Mouse (Mus musculus) spleen, adult 2 months (tissue): ENCODE measurements around the gene Fxyd7. TPM values are rescaled to one million over a fixed set of nuclear protein-coding genes. Genes with fewer than 3 reads are reported as not detected.
A peak's percentile ranks its signal among the peaks of the same experiment; 100 is the strongest.

ENCODE experiments used
- DNase-seq, 2 experiments: peaks; one replicate each; pipeline versions ENCODE4 v3.0.0 to v3.0.0-alpha.2; 2012 to 2021; ENCODE audit warnings: low spot score in 2 of 2, low read depth in 1 of 2
- H3K27ac ChIP-seq: fragments of 200-500 bp; 2 replicates; pipeline ENCODE4 v1.5.1; 2012; ENCODE audit warnings: low read length, inconsistent platforms; ENCODE audit not compliant: insufficient read depth
- H3K27me3 ChIP-seq: fragments of 200-500 bp; 2 replicates; pipeline ENCODE4 v1.6.1; 2012; ENCODE audit warnings: mild to moderate bottlenecking, moderate library complexity, low read length, inconsistent platforms; ENCODE audit not compliant: control insufficient read depth, insufficient read depth
- H3K36me3 ChIP-seq: fragments of 200-500 bp; 2 replicates; pipeline ENCODE4 v1.6.1; 2012; ENCODE audit warnings: mild to moderate bottlenecking, low read length, inconsistent platforms; ENCODE audit not compliant: control insufficient read depth, insufficient read depth
- H3K4me1 ChIP-seq: fragments of 200-500 bp; 2 replicates; pipeline ENCODE4 v1.6.1; 2011; ENCODE audit warnings: inconsistent platforms; ENCODE audit not compliant: control insufficient read depth, insufficient read depth, insufficient read length
- H3K4me3 ChIP-seq: fragments of 200-500 bp; 2 replicates; pipeline ENCODE4 v1.5.1; 2011; ENCODE audit warnings: mild to moderate bottlenecking, inconsistent platforms; ENCODE audit not compliant: insufficient read depth, insufficient read length; ENCODE audit errors: extremely low read depth
- CTCF ChIP-seq: fragments of 200-500 bp; IDR thresholded peaks from 2 replicates; pipeline ENCODE4 v1.5.1; 2011; ENCODE audit warnings: mild to moderate bottlenecking, inconsistent platforms; ENCODE audit not compliant: insufficient read depth, insufficient read length, insufficient replicate concordance; ENCODE audit errors: extremely low read depth
- POLR2A ChIP-seq: fragments of 200-500 bp; IDR thresholded peaks from 2 replicates; pipeline ENCODE4 v1.6.1; 2011; ENCODE audit warnings: low read depth, low read length, inconsistent platforms
- WGBS: fragments of 180-500 bp; shearing (Covaris S2); methylation state at CpG from one replicate; pipeline ENCODE4 v1.1.7; 2018; 5-methylcytosine and 5-hydroxymethylcytosine counted together
- polyA plus RNA-seq: library from polyadenylated mRNA; depleted of rRNA; stranded (reverse); fragments of >200 nt; gene quantifications from 2 replicates; pipeline ENCODE4 v1.2.3, GENCODE M21; 2012

Fxyd7 gene
- polyA plus RNA-seq, 1 experiment, result 1.2 TPM

DNA sequence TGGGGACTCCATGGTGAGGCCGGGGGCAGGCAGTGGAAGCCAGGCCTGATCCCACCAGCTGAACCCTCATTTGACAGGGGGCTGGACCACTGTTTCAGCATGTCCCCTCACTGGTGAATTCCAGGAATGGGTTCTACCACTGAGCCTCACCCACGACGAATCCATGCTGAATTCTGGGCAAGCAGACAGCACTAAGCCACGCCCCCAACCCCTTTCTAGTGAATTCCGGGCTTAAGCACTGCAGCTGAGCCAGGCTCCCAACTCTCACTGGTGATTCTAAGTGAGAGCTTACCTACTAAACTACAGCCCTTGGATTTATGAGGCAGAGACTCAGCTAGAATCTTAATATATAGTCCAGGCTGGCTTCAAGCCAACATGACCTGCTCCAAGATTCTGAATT lies 16.6 kb upstream of the Fxyd7 start:
- H3K27me3 ChIP-seq, result no peaks in the 10 kb centered on the region
- 79% methylated on average over 5 of the region's 5 CpGs for WGBS

DNA sequence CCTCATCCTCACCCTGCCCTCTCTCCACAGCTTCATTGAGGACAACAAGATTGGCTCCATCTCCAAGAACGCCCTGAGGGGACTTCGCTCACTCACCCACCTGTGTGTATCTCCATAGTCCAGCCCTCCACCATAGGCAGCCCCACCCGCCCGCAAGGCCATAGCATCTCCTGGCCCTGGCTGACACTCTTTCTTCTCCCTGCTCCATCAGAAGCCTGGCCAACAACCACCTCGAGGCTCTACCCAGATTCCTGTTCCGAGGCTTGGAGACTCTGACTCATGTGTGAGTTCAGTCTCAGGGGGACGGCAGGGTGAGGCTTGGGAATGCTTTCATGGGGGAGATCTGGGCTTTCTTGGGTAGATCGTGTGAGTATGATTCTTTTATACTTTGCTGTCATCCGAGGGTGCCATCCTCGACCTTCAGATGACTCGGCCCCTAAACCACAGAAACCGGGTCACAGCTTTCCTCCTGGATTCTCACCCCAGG lies 11.8 kb upstream of the Fxyd7 start:
- Histone ChIP-seq H3K27ac (no peak overlapping the region), H3K36me3 (no peaks in the 10 kb centered on the region), H3K4me3 (no peak overlapping the region), H3K27me3 (no peaks in the 10 kb centered on the region), H3K4me1 (peaks cover 2% of the 10 kb centered on the region; the same call in 1 of the 2 replicates)
- TF ChIP-seq CTCF (no peak), POLR2A (no peak)
- WGBS, result 86% methylated on average over 12 of the region's 12 CpGs
- DNase-seq, result no peak

More for the DNA sequence above, 16.6 kb upstream of the Fxyd7 start:
- H3K4me1 ChIP-seq, result no peaks in the 10 kb centered on the region
- no peak overlapping the region for H3K4me3 ChIP-seq
- TF ChIP-seq CTCF, result no peak
- TF ChIP-seq POLR2A, result no peak
- H3K36me3 ChIP-seq, result no peaks in the 10 kb centered on the region
- no peak overlapping the region for H3K27ac ChIP-seq
- no peak for DNase-seq

DNA sequence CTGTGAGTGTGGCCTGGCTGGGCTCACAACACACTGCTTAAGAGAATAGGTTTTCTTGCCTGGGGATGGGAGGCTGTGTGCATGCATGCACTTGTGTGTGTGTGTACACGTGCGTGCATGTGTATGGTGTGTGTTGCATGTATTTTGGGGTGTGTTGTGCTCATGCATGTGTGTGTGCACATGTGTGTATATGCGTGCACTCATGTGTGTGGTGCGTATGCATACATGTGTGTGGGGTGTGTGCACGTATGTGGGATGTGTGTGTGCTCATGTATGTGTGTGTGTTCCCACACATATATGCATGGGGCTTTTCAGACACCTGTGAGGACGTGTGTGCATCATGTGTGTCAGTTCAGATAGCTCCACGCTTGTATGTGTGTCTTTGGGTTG lies 9.3 kb upstream of the Fxyd7 start:
- DNase-seq, result no peak
- Histone ChIP-seq H3K4me1 (peaks cover 2% of the 10 kb centered on the region; the same call in 1 of the 2 replicates), H3K36me3 (no peaks in the 10 kb centered on the region), H3K27ac (no peak overlapping the region), H3K4me3 (no peak overlapping the region), H3K27me3 (no peaks in the 10 kb centered on the region)
- WGBS, result 90% methylated on average over 7 of the region's 7 CpGs
- TF ChIP-seq CTCF (no peak), POLR2A (no peak)

- DNase-seq, result no peak
- WGBS, result 92% methylated on average over 11 of the region's 11 CpGs
- TF ChIP-seq POLR2A (no peak), CTCF (no peak)
These were observed 8.8 kb upstream of the Fxyd7 start for GRCm38 (mm10) chr7:31059919-31060620.

DNA sequence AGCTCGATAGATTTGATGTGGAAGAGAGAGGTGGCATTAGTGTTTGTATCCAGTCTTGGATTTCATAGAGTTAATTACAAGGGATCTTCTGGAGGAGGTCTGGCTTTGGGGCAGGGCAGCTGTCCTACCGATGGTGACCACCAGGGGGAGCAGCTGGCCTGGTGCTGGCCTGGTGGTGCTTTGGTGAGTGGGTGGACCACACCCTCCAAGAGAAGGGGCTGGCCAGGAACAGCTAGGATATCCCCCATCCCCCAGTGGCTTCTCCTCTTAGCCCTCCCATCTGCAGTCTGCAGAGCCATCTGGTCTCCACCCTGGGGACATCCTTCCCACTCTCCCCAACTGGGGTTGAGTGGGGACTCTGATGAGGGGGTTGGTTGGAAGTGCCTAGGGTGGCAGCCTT lies 7.8 kb upstream of the Fxyd7 start, which contains the start of gene Lgi4:
Gene Lgi4, plus strand, starts transcription at position 235 of the 400 bp plus-strand sequence.
- DNase-seq, result peak in 1 of 2 experiments; percentile 70
- no peak within 1 kb of the TSS for H3K27ac ChIP-seq
- no peak for TF ChIP-seq POLR2A
- TF ChIP-seq CTCF, result peak; percentile 98
- H3K36me3 ChIP-seq, result no peaks in the 10 kb centered on the region
- no peaks in the 10 kb centered on the region for H3K27me3 ChIP-seq
- no peak within 1 kb of the TSS for H3K4me3 ChIP-seq
- WGBS, result 6% methylated on average over 2 of the region's 2 CpGs
- H3K4me1 ChIP-seq, result peaks cover 2% of the 10 kb centered on the region; the same call in 1 of the 2 replicates

More at GRCm38 (mm10) chr7:31059919-31060620, 8.8 kb upstream of the Fxyd7 start:
- H3K27me3 ChIP-seq, result no peaks in the 10 kb centered on the region
- H3K36me3 ChIP-seq, result no peaks in the 10 kb centered on the region
- no peak overlapping the region for H3K27ac ChIP-seq
- no peak overlapping the region for H3K4me3 ChIP-seq
- H3K4me1 ChIP-seq, result peaks cover 2% of the 10 kb centered on the region; the same call in 1 of the 2 replicates

GRCm38 (mm10) chr7:31058211-31058610 lies 6.9 kb upstream of the Fxyd7 start:
- Histone ChIP-seq H3K4me1 (peaks cover 2% of the 10 kb centered on the region; the same call in 1 of the 2 replicates), H3K27ac (no peak overlapping the region), H3K27me3 (no peaks in the 10 kb centered on the region), H3K4me3 (no peak overlapping the region), H3K36me3 (no peaks in the 10 kb centered on the region)
- DNase-seq, result no peak
- WGBS, result 89% methylated on average over 6 of the region's 6 CpGs
- TF ChIP-seq POLR2A, result no peak
- TF ChIP-seq CTCF, result no peak

GRCm38 (mm10) chr7:31057730-31058129 lies 6.5 kb upstream of the Fxyd7 start:
- H3K27ac ChIP-seq, result no peak overlapping the region
- 90% methylated on average over 5 of the region's 5 CpGs for WGBS
- DNase-seq, result no peak

More at GRCm38 (mm10) chr7:31057730-31058129, 6.5 kb upstream of the Fxyd7 start:
- Histone ChIP-seq H3K36me3 (no peaks in the 10 kb centered on the region), H3K4me1 (peaks cover 2% of the 10 kb centered on the region; the same call in 1 of the 2 replicates), H3K4me3 (no peak overlapping the region), H3K27me3 (peaks cover 1% of the 10 kb centered on the region; the same call in 1 of the 2 replicates)
- no peak for TF ChIP-seq POLR2A
- TF ChIP-seq CTCF, result no peak
